Mouse (Mus musculus) brain, adult 2 months (tissue): Measurements from ENCODE around the gene Fbxo22.
"Not testable (repeated sequence)": the region's sequence is repeated elsewhere in the genome, so short reads cannot be mapped to it uniquely, and the experiment has no call there.

ENCODE experiments used
- DNase-seq: peaks from one replicate; pipeline ENCODE4 v3.0.0; 2011; ENCODE audit warnings: low read depth, low spot score

Fbxo22 gene

DNA sequence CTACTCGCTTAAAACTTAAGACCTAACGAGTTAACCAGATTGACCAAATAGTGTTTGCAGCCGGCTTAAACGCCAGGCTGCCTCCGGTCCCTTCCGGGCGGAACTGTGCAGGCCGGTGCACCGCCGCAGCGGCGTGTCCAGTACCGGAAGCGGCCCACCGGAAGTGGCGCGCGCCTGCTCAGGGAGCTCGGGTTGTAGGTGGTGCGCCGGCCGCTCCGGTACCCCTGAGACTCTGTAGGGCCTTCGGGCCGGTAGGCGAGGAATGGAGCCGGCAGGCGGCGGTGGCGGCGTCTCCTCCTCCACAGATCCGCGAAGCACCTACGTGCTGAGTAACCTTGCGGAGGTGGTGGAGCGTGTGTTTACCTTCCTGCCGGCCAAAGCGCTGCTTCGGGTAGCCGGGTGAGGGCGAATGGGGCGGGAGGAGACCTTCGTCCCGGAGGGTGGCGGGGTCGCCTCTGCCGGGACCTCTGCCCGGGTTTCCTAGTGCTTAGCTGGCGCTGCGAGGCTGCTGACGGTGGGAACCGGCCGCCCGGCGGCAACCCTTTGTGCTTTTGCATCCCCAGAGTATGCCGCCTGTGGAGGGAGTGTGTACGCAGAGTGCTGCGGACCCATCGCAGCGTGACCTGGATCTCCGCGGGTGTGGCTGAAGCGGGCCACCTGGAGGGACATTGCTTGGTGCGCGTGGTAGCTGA is at the start of gene Fbxo22:
TSS of gene Fbxo22 (plus strand) at position 136 of the 692 bp plus-strand sequence.
- peak; percentile 94 for DNase-seq

DNA sequence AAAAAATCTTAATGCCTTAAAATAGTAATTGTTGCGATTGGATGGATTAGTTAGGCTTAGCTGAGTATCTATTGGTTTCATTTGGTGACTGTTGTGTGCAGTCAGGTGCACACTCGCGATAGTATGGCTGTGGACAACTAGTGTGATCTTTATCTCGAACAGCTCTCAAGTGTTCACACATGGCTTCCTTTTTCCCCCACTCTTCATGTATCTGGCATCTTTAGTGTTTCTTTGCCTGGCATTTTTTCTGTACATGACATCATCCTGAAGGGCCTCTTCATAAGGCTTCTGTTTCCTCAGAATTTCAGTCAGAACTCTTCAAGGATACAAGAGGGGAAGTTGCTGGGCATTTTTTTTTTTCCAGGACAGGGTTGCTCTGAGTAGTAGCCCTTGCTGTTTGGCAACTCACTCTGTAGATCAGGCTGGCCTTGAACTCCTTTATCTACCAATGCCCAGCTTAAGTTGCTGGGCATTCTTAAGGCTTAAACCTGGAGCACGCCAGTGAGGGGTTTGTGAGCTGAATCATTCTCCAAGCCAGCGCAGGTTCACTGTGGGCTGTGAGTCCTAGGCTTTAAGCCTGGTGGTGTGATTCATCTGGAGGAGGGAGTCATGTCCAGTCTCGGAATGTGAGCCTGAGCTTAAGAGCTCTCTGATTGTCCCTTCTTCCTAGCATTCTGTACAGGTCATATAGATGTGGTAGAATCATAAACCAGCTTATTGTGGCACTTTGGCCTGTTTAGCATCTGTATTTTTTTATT is 37.9 kb upstream of the Fbxo22 start:
- peak; percentile 55 for DNase-seq

DNA sequence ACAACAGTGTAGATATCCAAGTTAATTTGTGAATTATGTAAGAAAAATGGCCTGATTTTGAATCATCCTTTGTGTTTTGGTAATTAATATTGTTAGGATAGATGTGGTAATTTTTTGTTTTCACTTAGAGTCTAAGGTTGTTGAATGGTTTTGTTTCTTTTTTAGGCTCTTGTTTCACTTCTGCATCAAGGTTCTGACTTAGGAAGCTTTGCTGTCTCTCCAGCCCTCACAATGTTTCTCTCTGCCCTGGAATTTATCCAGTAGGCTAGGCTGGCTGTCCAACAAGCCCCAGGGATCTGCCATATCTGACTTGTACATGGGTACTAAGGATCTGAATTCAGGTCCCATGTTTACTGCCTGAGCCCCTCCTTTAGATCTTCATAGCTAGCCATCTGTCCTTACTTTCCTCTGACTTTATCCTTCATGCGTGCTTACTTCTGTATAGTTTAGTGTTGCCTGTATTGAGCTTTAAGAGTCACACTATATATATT is 36.5 kb upstream of the Fbxo22 start:
- DNase-seq = no peak

DNA sequence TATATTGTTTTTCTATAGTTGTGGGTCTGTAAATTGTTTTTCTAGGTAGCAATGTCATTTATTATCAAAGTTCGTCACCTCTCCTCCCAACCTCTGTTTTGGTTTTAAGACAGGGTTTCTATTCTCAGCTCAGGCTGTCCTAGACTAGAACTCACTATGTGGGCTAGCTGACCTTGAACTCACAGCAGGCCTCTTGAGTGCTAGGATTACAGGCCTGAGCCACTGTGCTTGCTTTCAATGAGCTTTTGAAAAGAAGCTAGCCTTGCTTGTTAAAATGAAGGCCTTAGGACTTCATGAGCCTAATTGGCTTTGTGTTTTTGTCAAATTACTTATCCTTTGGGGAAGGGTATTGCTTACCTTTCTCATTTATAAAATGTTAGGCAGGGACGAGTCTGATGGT is 34.5 kb upstream of the Fbxo22 start:
- no peak for DNase-seq

DNA sequence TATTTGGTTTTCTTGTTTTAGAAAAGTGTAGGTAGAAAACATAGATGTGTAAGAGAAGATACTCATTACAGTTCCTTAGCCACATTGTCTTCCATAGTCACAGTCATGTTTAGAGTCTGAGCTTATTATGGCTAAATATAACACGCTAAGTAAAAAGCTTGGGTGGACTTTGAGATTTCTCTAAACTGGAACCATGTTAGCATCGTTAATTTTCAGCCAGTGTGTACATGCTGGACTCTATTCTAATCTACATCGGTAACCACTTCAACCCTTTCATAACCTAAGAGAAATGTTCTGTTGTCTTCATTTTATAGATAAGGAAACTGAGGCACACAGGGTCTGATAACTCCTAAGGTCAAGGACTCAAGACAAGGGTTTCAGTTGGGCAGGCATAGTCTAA is 12.8 kb upstream of the Fbxo22 start:
- no peak for DNase-seq

DNA sequence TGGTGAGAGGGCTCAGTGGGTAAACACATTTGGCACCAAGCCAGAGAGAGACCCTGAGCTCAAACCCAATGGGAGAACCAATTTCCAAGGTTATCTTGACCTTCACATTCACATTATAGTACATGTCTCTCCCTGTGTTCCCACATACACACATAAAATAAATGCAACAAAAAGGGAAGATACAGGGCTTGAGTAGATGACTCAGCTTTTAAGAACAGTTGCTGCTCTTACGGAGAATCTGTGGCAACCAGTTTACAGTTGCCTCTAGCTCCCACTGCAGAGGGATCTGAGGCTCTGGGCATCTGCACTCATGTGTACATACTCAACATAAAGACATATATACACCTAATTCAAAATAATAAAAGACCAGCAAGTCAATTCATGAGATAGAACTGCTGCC is 10.5 kb upstream of the Fbxo22 start:
- peak; percentile 31 for DNase-seq

DNA sequence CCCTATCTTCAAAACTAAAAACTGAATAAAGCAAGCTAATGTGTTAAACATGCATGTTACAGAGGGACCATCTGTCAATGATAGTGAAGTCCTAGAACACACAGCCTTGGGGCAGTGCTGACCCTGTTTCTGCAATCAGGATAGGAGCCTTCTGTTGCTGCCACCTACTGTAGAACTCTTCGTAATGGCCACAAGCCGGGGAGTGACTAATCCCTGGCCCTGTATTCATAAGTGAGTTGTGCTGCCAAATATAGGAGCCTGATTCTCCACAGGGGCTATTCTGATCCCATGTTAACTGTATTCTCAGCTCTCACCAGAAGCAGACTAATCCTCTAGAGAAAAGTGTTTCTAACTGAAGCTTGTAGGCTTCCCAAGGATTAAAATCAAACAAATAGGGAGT is 9.4 kb upstream of the Fbxo22 start:
- peak; percentile 90 for DNase-seq

DNA sequence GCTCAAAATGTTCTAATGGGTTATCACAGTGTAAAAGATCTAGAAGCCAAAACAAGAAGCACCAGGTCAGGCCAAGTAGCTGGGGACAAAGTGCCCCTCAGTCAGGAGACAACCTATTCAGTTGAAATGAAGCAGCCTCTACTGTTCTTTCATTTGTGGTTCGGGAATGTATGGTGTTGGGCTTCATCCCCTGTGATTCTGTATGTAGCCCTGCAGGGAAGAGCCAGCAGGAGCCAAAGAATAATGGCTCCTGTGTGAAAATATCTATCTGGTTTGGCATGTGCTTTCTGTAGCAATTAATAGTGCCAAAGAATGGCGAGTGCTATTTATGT is 301 bp upstream of the Fbxo22 start:
- no peak for DNase-seq

DNA sequence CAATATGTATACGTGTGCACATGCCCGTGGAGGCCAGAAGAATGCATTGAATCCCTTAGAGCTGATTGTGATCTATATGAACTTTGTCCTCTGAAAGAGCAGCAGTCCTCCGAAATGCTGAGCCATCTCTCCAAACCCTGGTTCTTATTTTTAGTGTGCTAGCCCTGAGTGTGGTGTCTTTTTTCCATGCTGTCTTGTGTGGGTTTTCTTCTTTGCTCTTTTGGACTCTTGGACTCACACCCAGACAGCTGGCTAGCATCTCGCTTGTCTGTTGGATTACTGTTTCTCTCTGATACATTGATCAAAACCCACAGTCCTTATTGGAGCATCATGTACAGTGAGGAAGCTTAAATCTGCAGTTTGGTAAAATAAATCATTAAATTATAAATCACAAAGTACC is 2.9 kb downstream of the Fbxo22 start:
- DNase-seq = no peak

DNA sequence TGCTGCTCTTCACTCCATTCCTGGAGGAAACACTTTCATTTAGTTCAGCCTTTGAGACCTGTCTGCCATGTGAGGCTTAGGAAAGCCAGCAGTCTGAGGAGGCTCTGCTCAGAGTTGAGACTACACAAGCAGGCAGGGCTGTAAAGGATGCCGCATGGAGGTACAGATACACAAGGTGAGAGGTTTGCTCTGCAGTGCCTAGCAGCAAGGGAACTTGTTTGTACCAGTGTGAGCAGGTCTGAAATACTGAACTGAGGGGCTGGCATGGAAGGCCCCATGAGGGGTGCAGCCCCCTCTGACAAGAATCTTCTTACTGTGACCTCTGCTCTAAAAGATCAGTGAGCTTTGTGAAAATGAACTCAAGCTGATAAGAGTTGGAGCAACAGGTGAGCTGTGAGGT is 4.7 kb downstream of the Fbxo22 start:
- DNase-seq = no peak

DNA sequence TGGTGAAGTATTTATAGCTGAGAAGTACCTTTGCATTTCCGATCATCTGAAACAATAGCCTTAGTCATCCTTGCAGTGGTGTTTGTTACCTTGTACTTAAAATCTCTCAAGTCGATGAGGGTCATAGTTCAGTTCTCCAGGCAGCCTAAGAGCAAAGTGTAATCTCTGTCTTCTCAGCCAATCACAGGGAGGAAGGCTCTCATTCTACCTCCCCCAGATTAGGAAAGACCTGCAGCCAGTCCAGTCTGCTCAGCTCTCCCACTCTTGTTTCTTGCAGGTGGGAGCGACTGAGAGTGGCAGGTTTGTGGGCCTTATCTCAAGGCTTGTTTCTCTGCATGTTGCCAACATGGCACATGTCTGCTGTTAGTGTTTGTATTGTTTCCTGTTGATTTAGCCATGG is 6.3 kb downstream of the Fbxo22 start:
- no peak for DNase-seq

DNA sequence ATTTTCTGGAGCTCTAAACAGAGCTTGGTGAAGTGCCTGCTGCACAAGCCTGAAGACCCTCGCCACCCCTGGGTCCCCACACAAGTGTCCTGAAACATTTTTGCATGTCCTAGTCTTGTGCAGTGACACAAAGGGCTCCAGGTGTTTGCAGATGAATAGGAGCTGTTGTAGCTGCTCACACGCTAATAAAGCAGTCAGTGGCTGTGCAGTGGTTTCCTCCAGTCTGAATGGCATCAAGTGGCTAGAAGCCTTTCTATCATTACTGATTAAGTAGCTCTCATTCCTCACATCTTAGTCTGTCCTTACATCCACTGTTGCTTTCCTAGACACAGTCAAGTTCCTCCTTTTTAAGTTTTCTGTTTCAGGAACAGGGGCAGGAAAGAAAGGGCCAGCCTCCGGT is 6.9 kb downstream of the Fbxo22 start:
- DNase-seq = no peak

DNA sequence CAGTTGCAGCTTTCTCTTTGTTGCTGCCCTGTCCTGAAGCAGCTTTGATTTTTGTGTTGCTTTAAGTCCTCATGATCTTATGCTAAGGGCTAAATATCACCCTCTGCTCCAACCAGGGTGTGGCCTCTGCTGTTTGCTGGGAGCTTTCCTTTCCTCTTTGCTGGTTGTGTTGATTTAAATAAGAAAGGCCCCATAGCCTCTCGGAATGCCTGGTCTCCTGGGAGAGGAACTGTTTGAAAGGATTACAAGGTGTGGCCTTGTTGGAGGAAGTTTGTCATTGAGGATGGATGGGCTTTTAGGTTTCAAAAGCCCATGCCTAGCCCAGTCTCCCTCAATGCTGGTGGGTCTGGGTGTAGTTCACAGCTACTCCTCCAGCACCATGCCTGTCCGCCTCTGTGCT is 7.4 kb downstream of the Fbxo22 start:
- no peak for DNase-seq

DNA sequence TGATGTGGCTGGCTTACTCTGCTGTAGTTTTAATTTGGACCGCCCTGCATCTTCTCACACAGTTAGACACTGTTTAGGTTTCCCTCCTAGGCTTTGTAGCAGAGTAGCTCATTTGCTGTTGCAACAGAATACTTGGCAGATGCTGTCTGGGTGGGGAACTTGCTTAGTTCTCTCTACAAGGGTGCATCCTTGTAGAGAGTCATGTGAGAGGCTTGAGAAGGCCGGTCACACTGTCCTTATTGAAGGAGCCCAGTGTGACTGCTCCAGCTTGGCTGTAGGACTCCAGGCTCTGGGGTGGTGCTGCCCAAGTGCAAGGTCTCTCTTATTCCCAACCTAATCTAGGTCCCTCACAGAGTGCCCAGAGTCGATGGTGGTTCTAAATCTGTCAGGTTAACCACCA is 8.7 kb downstream of the Fbxo22 start:
- DNase-seq = no peak

DNA sequence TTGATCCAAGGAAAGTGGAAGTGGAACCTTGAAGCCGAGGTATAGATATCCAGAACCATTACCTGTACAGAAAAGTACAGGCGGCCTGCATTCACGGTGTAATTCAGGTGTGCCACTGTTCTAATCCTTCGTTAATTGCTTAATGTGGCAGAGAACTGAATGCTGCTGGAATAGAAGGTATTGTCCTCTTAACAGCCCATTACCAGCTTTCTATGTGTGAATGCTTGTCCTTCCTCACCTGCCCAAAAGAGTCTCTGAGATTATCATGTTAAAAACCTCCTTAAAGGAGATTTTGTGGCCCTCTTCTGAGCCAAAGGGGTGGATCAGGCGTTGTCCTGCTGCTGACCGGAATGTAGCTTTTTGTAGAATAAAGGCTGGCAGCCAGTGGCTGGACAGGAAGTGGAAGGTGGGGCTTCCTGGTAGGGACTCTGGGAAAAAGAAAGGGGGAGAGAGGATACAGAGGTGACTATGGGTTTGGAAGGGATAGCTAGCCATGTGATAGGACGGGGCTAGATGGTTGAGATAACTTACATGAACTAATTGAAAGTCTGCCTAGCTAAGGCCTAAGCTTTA is 16.5 kb downstream of the Fbxo22 start:
- no peak for DNase-seq

DNA sequence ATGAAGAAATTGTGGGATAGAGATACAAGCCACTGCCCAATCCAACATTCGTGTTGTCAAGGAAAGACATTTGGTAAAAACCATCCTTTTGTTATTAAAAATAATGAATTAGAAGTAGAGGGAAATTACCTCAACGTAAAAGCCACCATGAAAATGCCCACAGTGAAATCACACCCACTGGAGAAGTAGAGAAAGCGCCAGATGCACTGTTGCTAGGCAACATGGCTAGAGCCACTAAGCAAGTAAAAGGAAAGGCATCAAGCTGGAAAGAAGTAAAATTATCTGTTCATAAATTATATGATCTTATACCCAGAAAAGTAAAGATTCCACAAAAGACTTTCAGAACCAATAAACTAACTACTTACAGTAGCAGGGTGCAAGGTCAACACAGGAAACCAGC is 17.5 kb downstream of the Fbxo22 start:
- DNase-seq = peak; percentile 76

DNA sequence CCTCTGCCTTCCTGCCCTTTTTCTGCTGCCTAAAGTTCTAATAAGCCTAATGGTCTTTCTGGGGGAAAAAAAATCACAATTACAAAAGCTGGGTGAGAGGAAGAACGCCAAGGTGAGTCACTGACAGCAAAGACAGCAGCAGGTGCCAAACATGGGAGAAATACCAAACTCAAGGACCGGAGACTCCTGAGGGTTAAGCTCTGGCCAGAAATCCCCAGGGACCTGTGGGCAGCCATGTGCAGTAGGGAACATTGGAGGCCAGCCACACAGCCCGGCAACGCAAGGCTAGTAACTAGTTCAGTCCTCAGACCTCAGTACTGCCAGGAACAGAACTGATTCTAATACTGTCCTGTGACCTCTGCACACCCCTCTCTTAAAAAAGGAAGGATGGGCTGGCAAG is 19.4 kb downstream of the Fbxo22 start:
- DNase-seq = no peak

DNA sequence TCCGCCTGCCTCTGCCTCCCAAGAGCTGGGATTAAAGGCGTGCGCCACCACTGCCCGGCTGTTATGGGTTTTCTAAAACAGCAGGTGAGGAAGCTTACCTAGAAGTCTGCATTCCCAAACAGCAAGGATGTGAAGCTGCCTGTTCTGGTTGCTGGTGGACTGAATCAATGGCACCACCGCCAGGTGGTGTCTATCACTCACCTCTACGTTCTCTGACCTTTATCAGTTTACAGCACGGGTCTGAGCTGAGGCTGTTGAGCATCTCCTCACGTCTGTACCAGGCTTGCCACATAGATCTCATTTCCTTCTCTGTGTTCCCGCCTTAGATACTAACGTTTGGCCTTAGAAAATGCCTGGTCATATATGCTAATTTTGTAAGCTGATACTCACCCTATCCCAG is 20.3 kb downstream of the Fbxo22 start:
- DNase-seq = no peak

DNA sequence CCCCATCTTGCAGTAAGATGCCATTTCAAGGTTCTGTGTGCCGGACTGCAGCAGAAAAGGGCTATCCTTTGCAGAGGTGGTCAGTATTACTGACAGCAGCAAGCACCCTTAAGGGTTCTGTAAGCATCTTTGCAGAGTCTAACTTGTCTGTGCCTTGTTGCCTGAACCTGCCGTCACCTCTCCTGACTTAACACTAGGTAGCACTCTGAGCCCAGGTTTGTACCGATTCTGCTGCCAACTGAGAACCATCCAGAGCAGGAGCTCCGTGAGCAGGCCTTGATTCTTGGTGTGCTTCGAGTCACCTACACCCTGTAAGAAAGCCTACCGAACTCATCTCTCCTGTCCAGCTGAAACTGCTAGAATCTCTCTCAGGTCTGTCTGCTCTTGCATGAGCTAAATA is 22.8 kb downstream of the Fbxo22 start:
- DNase-seq = peak; percentile 89

DNA sequence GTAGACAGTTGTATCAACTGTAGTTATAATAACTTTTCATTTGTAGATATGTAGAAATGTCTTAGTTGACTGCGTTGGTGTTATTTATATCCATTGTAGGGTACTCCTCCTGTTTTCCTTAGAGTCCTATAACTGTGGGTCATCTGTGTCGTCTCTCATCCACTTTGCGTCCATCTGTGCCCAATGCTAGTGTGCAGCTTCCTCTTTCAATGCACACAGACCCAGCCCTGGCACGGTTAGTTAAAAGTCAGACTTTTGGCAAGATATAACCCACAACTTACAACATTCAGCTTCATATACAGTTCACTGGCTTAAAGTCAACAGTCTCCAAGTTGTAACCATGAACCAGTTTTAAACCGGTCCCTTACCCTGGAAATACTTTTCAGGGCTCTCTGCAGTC is 23.4 kb downstream of the Fbxo22 start:
- DNase-seq = no peak

DNA sequence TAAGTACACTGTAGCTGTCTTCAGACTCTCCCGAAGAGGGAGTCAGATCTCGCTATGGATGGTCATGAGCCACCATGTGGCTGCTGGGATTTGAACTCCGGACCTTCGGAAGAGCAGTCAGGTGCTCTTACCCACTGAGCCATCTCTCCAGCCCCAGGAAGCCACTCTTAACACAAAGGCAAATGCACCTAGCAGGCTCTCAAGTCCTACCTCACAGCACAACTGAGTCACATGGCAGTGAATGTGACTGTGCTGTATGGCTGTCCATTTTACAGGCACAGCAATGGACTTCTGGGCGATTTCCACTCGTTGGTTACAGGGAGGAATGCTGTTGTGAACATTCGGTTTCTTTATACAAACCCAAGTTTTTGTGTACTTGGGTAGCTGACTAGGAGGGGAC is 23.9 kb downstream of the Fbxo22 start:
- no peak for DNase-seq

DNA sequence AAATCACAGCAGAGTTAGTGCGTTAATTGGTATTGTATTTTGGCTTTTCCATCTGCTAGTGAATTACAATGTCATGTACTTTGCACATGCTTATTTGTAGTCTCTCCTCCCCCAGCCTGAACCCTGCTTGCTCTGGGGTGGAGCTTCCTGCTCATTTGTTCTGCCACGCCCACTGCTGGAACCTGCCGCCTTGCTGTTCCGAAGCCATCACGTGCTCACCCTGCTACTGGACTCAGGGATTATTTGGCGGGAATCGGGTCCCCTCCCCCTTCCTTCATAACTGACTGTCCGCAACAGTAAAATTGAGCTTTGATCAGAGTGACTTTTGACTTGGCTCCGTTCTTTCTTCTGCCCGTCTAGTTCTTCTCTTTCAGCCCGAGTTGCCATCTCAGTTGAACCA is 24.4 kb downstream of the Fbxo22 start:
- not testable (repeated sequence) for DNase-seq
